Mouse (Mus musculus) MEL (cell line): ENCODE measurements at regions not wholly inside any gene's neighbourhood (a gene's known extent, or its start where the extent isn't known, plus 50 kb on each side); places are given as distances from the start of the nearest gene placed in this dataset.
A peak's percentile ranks its signal among the peaks of the same experiment; 100 is the strongest.

ENCODE experiments used
- DNase-seq: peaks from one replicate; pipeline ENCODE4 v3.0.0; 2011; ENCODE audit warnings: low read depth, low spot score
- H3K27ac ChIP-seq: 2 replicates; pipeline ENCODE4 v1.5.1; 2012; ENCODE audit warnings: low read depth, mild to moderate bottlenecking, control low read depth, low read length, moderate library complexity; ENCODE audit not compliant: control insufficient read depth
- H3K27me3 ChIP-seq, 2 experiments: fragments of 150-350 bp in 1 of 2; sonication (generic) in 1 of 2; 2 replicates each; pipeline ENCODE4 v1.6.1; 2012; ENCODE audit warnings: low read length in 2 of 2, mild to moderate bottlenecking in 2 of 2, improper control_type of control experiment in 1 of 2, moderate library complexity in 1 of 2; ENCODE audit not compliant: insufficient read depth in 2 of 2, control insufficient read depth in 1 of 2
- H3K36me3 ChIP-seq, 2 experiments: 2 replicates each; pipeline ENCODE4 v1.6.1; 2012 to 2014; ENCODE audit warnings: low read length in 2 of 2, improper control_type of control experiment in 1 of 2, inconsistent platforms in 1 of 2, mild to moderate bottlenecking in 1 of 2; ENCODE audit not compliant: insufficient read depth in 2 of 2, control insufficient read depth in 1 of 2
- H3K4me1 ChIP-seq, 2 experiments: fragments of 150-350 bp in 1 of 2; sonication (generic) in 1 of 2; 2 replicates each; pipeline ENCODE4 v1.6.1; 2012; ENCODE audit warnings: low read length in 2 of 2, improper control_type of control experiment in 1 of 2, mild to moderate bottlenecking in 1 of 2; ENCODE audit not compliant: insufficient read depth in 2 of 2, control insufficient read depth in 1 of 2
- H3K4me3 ChIP-seq, 2 experiments: fragments of 150-350 bp in 1 of 2; sonication (generic) in 1 of 2; 2 replicates each; pipeline ENCODE4 v1.5.1; 2012; ENCODE audit warnings: low read depth in 2 of 2, low read length in 2 of 2, mild to moderate bottlenecking in 2 of 2, moderate library complexity in 2 of 2, control low read depth in 1 of 2, improper control_type of control experiment in 1 of 2; ENCODE audit not compliant: control insufficient read depth in 1 of 2, insufficient read depth in 1 of 2
- H3K79me2 ChIP-seq: 2 replicates; pipeline ENCODE4 v1.6.1; 2012; ENCODE audit warnings: mild to moderate bottlenecking, low read length, moderate library complexity; ENCODE audit not compliant: control insufficient read depth, poor library complexity, insufficient read depth
- H3K9ac ChIP-seq: 2 replicates; pipeline ENCODE4 v1.6.1; 2012; ENCODE audit warnings: low read depth, mild to moderate bottlenecking, control low read depth, low read length, moderate library complexity; ENCODE audit not compliant: control insufficient read depth, poor library complexity, severe bottlenecking
- H3K9me3 ChIP-seq: fragments of 150-350 bp; sonication (generic); replicated peaks from 2 replicates; pipeline ENCODE4 v1.6.1; 2012; ENCODE audit warnings: mild to moderate bottlenecking, low read length, improper control_type of control experiment, moderate library complexity; ENCODE audit not compliant: insufficient read depth
- BHLHE40 ChIP-seq: IDR thresholded peaks from 2 replicates; pipeline ENCODE4 v1.6.1; 2012; ENCODE audit warnings: low read depth, mild to moderate bottlenecking, inconsistent platforms, low read length, improper control_type of control experiment, borderline replicate concordance
- CHD1 ChIP-seq: IDR thresholded peaks from 2 replicates; pipeline ENCODE4 v1.6.1; 2012; ENCODE audit warnings: low read depth, mild to moderate bottlenecking, inconsistent platforms, low read length, improper control_type of control experiment
- CHD2 ChIP-seq: IDR thresholded peaks from 2 replicates; pipeline ENCODE4 v1.6.1; 2011; ENCODE audit warnings: low read length, improper control_type of control experiment
- CTCF ChIP-seq, 3 experiments: IDR thresholded peaks in 2 of 3; conservative IDR thresholded peaks in 1 of 3; 2 replicates each; pipeline ENCODE4 v1.5.1; 2011 to 2012; ENCODE audit warnings: low read length in 3 of 3, low read depth in 2 of 3, mild to moderate bottlenecking in 2 of 3, improper control_type of control experiment in 1 of 3, inconsistent platforms in 1 of 3, mixed read lengths in 1 of 3, moderate library complexity in 1 of 3; ENCODE audit not compliant: control insufficient read depth in 1 of 3, insufficient read depth in 1 of 3, poor library complexity in 1 of 3, severe bottlenecking in 1 of 3
- ELF1 ChIP-seq: IDR thresholded peaks from 2 replicates; pipeline ENCODE4 v1.6.1; 2014; ENCODE audit warnings: low read depth, mild to moderate bottlenecking, inconsistent platforms, low read length, improper control_type of control experiment, moderate library complexity
- EP300 ChIP-seq, 2 experiments: IDR thresholded peaks; 2 replicates each; pipeline ENCODE4 v1.6.1; 2011; ENCODE audit warnings: improper control_type of control experiment in 2 of 2, low read length in 2 of 2, low read depth in 1 of 2, mild to moderate bottlenecking in 1 of 2
- ETS1 ChIP-seq: IDR thresholded peaks from 2 replicates; pipeline ENCODE4 v1.6.1; 2012; ENCODE audit warnings: low read depth, mild to moderate bottlenecking, inconsistent platforms, low read length, improper control_type of control experiment, moderate library complexity
- GATA1 ChIP-seq: IDR thresholded peaks from 2 replicates; pipeline ENCODE4 v1.6.1; 2011; ENCODE audit warnings: low read depth, low read length, improper control_type of control experiment
- HCFC1 ChIP-seq: IDR thresholded peaks from 2 replicates; pipeline ENCODE4 v1.6.1; 2012; ENCODE audit warnings: low read depth, mild to moderate bottlenecking, inconsistent platforms, low read length, improper control_type of control experiment, moderate library complexity
- KAT2A ChIP-seq: conservative IDR thresholded peaks from 2 replicates; pipeline ENCODE4 v1.6.1; 2012; ENCODE audit warnings: low read depth, low read length, improper control_type of control experiment, inconsistent platforms
- MAFK ChIP-seq: IDR thresholded peaks from 2 replicates; pipeline ENCODE4 v1.6.1; 2011; ENCODE audit warnings: low read depth, mild to moderate bottlenecking, low read length, improper control_type of control experiment, borderline replicate concordance
- MAZ ChIP-seq: IDR thresholded peaks from 2 replicates; pipeline ENCODE4 v1.6.1; 2012; ENCODE audit warnings: low read depth, mild to moderate bottlenecking, inconsistent platforms, low read length, improper control_type of control experiment
- MEF2A ChIP-seq: IDR thresholded peaks from 2 replicates; pipeline ENCODE4 v1.6.1; 2014; ENCODE audit warnings: low read depth, mild to moderate bottlenecking, inconsistent platforms, low read length, improper control_type of control experiment; ENCODE audit not compliant: poor library complexity, insufficient replicate concordance, severe bottlenecking; ENCODE audit errors: extremely low read depth
- MYB ChIP-seq: IDR thresholded peaks from 2 replicates; pipeline ENCODE4 v1.6.1; 2011; ENCODE audit warnings: mild to moderate bottlenecking, low read depth, low read length, improper control_type of control experiment
- MYC ChIP-seq: IDR thresholded peaks from 2 replicates; pipeline ENCODE4 v1.6.1; 2011; ENCODE audit warnings: low read depth, mild to moderate bottlenecking, low read length, improper control_type of control experiment, moderate library complexity
- NELFE ChIP-seq: IDR thresholded peaks from 2 replicates; pipeline ENCODE4 v1.6.1; 2011; ENCODE audit warnings: low read depth, low read length, improper control_type of control experiment
- NRF1 ChIP-seq: IDR thresholded peaks from 2 replicates; pipeline ENCODE4 v1.6.1; 2014; ENCODE audit warnings: low read depth, mild to moderate bottlenecking, inconsistent platforms, low read length, improper control_type of control experiment, moderate library complexity; ENCODE audit not compliant: poor library complexity, insufficient read depth, severe bottlenecking
- POLR2A ChIP-seq, 2 experiments: IDR thresholded peaks; 2 replicates each; pipeline ENCODE4 v1.6.1; 2011 to 2012; ENCODE audit warnings: low read length in 2 of 2, mild to moderate bottlenecking in 2 of 2, control low read depth in 1 of 2, improper control_type of control experiment in 1 of 2, low read depth in 1 of 2, moderate library complexity in 1 of 2; ENCODE audit not compliant: control insufficient read depth in 1 of 2, insufficient read depth in 1 of 2, poor library complexity in 1 of 2
- POLR2AphosphoS2 ChIP-seq: IDR thresholded peaks from 2 replicates; pipeline ENCODE4 v1.6.1; 2011; ENCODE audit warnings: low read length, improper control_type of control experiment
- POLR2AphosphoS5 ChIP-seq: IDR thresholded peaks from 2 replicates; pipeline ENCODE4 v1.6.1; 2012; ENCODE audit warnings: low read depth, borderline replicate concordance, mild to moderate bottlenecking, inconsistent platforms, low read length, moderate library complexity, mixed read lengths
- RCOR1 ChIP-seq: IDR thresholded peaks from 2 replicates; pipeline ENCODE4 v1.6.1; 2012; ENCODE audit warnings: low read depth, mild to moderate bottlenecking, inconsistent platforms, low read length, improper control_type of control experiment
- SIN3A ChIP-seq: IDR thresholded peaks from 2 replicates; pipeline ENCODE4 v1.6.1; 2012; ENCODE audit warnings: low read length, improper control_type of control experiment, inconsistent platforms
- TAL1 ChIP-seq: IDR thresholded peaks from 2 replicates; pipeline ENCODE4 v1.6.1; 2012; ENCODE audit warnings: mild to moderate bottlenecking, inconsistent platforms, low read length, moderate library complexity, mixed read lengths
- TBP ChIP-seq: IDR thresholded peaks from 2 replicates; pipeline ENCODE4 v1.8.0; 2011; ENCODE audit warnings: low read depth, low read length, improper control_type of control experiment
- TCF12 ChIP-seq: IDR thresholded peaks from 2 replicates; pipeline ENCODE4 v1.6.1; 2014; ENCODE audit warnings: low read depth, mild to moderate bottlenecking, inconsistent platforms, low read length, improper control_type of control experiment, moderate library complexity
- USF1 ChIP-seq: IDR thresholded peaks from 2 replicates; pipeline ENCODE4 v1.6.1; 2014; ENCODE audit warnings: low read depth, mild to moderate bottlenecking, inconsistent platforms, low read length, improper control_type of control experiment, moderate library complexity
- USF2 ChIP-seq, 2 experiments: IDR thresholded peaks; 2 replicates each; pipeline ENCODE4 v1.6.1; 2011 to 2012; ENCODE audit warnings: improper control_type of control experiment in 2 of 2, low read length in 2 of 2, borderline replicate concordance in 1 of 2, inconsistent platforms in 1 of 2, low read depth in 1 of 2, mild to moderate bottlenecking in 1 of 2; ENCODE audit not compliant: insufficient read depth in 1 of 2
- ZKSCAN1 ChIP-seq: IDR thresholded peaks from 2 replicates; pipeline ENCODE4 v1.6.1; 2012; ENCODE audit warnings: low read depth, mild to moderate bottlenecking, inconsistent platforms, low read length, improper control_type of control experiment, moderate library complexity
- ZNF384 ChIP-seq: IDR thresholded peaks from 2 replicates; pipeline ENCODE4 v1.6.1; 2012; ENCODE audit warnings: low read depth, mild to moderate bottlenecking, inconsistent platforms, low read length, improper control_type of control experiment

- Histone ChIP-seq H3K27ac (no peak overlapping the region), H3K9me3 (no peaks in the 10 kb centered on the region), H3K9ac (no peak overlapping the region), H3K4me1 (peaks cover 2 to 5% of the 10 kb centered on the region in 2 experiments; a peak in 1 of 4 replicates), H3K79me2 (no peaks in the 10 kb centered on the region), H3K4me3 (no peak overlapping the region), H3K27me3 (no peaks in the 10 kb centered on the region), H3K36me3 (peaks cover 0 to 10% of the 10 kb centered on the region in 2 experiments; a peak in 2 of 4 replicates)
- peak; percentile 81 for DNase-seq
- peak; percentile 39; the same call in 1 of the 2 replicates for TF ChIP-seq KAT2A
- TF ChIP-seq ZNF384 = no peak
- peak; percentile 62 for TF ChIP-seq TAL1
- no peak for TF ChIP-seq NRF1
- peak; percentile 93 for TF ChIP-seq GATA1
- TF ChIP-seq CHD1 = no peak
- TF ChIP-seq CTCF (IDR thresholded peaks at IDR 0.05 in 2 of 3, conservative IDR thresholded peaks at IDR 0.05 in 1 of 3; ENCODE audit: control insufficient read depth in 1 of 3, insufficient read depth in 1 of 3, low read depth in 2 of 3, low read length in 3 of 3, poor library complexity in 1 of 3, severe bottlenecking in 1 of 3) = no peak
- peak; percentile 30; the same call in 1 of the 2 replicates for TF ChIP-seq SIN3A
- TF ChIP-seq TCF12 = peak; percentile 97
- TF ChIP-seq EP300 (IDR thresholded peaks at IDR 0.05; ENCODE audit: low read depth in 1 of 2, low read length in 2 of 2) = peak; percentile 95 to 97
- no peak for TF ChIP-seq MYC
- no peak for TF ChIP-seq USF2 (IDR thresholded peaks at IDR 0.05; ENCODE audit: borderline replicate concordance in 1 of 2, insufficient read depth in 1 of 2, low read depth in 1 of 2, low read length in 2 of 2)
- peak; percentile 96 for TF ChIP-seq RCOR1
- TF ChIP-seq MYB = 0 out of 2 replicates have a peak, but pooled peaks have one; percentile 39
- peak; percentile 71 for TF ChIP-seq ETS1
- peak; percentile 53; the same call in 1 of the 2 replicates for TF ChIP-seq CHD2
- TF ChIP-seq BHLHE40 = peak; percentile 58
- TF ChIP-seq ELF1 = 0 out of 2 replicates have a peak, but pooled peaks have one; percentile 27
- TF ChIP-seq NELFE = no peak
- peak; percentile 71 for TF ChIP-seq MAZ
Observed at GRCm38 (mm10) chrX:132735536-132735935, 953.3 kb downstream of the Pcdh19 start.

GRCm38 (mm10) chrX:132731380-132731779 lies 957.4 kb downstream of the Pcdh19 start:
- Histone ChIP-seq H3K9ac (no peak overlapping the region), H3K4me1 (peaks cover 2 to 5% of the 10 kb centered on the region in 2 experiments; a peak in 1 of 4 replicates), H3K9me3 (no peaks in the 10 kb centered on the region), H3K36me3 (peaks cover 0 to 10% of the 10 kb centered on the region in 2 experiments; a peak in 2 of 4 replicates), H3K79me2 (no peaks in the 10 kb centered on the region), H3K27me3 (no peaks in the 10 kb centered on the region), H3K4me3 (no peak overlapping the region), H3K27ac (no peak overlapping the region)
- DNase-seq = peak; percentile 63
- TF ChIP-seq TBP (no peak), TCF12 (no peak), MAFK (peak; percentile 78; the same call in 1 of the 2 replicates), USF2 (IDR thresholded peaks at IDR 0.05; ENCODE audit: borderline replicate concordance in 1 of 2, insufficient read depth in 1 of 2, low read depth in 1 of 2, low read length in 2 of 2) (no peak), HCFC1 (no peak), MAZ (no peak), TAL1 (no peak), MEF2A (no peak), NRF1 (no peak), GATA1 (peak; percentile 58), SIN3A (no peak; the same call in 1 of the 2 replicates), ELF1 (no peak), ZKSCAN1 (no peak), CHD1 (no peak), RCOR1 (no peak), USF1 (no peak), POLR2AphosphoS5 (no peak), POLR2AphosphoS2 (no peak), MYB (no peak), POLR2A (IDR thresholded peaks at IDR 0.05; ENCODE audit: control insufficient read depth in 1 of 2, insufficient read depth in 1 of 2, low read depth in 1 of 2, low read length in 2 of 2, poor library complexity in 1 of 2) (no peak)
